Mouse (Mus musculus): ENCODE measurements around the gene Sgce. TPM values are rescaled to one million over a fixed set of nuclear protein-coding genes. Genes with fewer than 3 reads are reported as not detected.
"Not testable (repeated sequence)": the region's sequence is repeated elsewhere in the genome, so short reads cannot be mapped to it uniquely, and the experiment has no call there.

The Sgce gene
- 14.8 TPM for polyA plus RNA-seq (2012; fragmentation: generic; extraction: Trizol)
- long read RNA-seq, experiment 1, transcript Sgce-205 (11 exons, 1,696 nt) = major isoform, 19 of 29 reads
- long read RNA-seq, experiment 1, partial matches to known transcripts = 3 of 29 reads
- long read RNA-seq, experiment 1, other reads (novel, unspliced or antisense) = 2 of 29 reads
- long read RNA-seq, experiment 2, transcript Sgce-205 (11 exons, 1,696 nt) = major isoform, 22 of 26 reads
- long read RNA-seq, experiment 2, partial matches to known transcripts = 0 of 26 reads
- long read RNA-seq, experiment 2, other reads (novel, unspliced or antisense) = 3 of 26 reads

GRCm38 (mm10) chr6:4746696-4747439 is at the start of gene Sgce, which contains the start of gene Peg10:
Sgce (minus strand) TSS chr6:4747207.
Peg10 (plus strand) TSS chr6:4747306.
- H3K4me3 ChIP-seq (ENCODE audit: insufficient read depth, poor library complexity, severe bottlenecking) = peak within 1 kb of the TSS; percentile 28
- peak within 1 kb of the TSS; percentile 69 for H3ac ChIP-seq (ENCODE audit: control insufficient read depth, insufficient read length, low read depth)
- no peaks in the 10 kb centered on the region for H3K36me3 ChIP-seq (ENCODE audit: control insufficient read depth, insufficient read depth)
- no peaks in the 10 kb centered on the region for H3K27me3 ChIP-seq (ENCODE audit: control insufficient read depth, insufficient read depth, insufficient read length)
- no peaks in the 10 kb centered on the region for H3K79me3 ChIP-seq (ENCODE audit: low read depth)
- no peak for TF ChIP-seq USF1 (IDR thresholded peaks at IDR 0.05; ENCODE audit: low read depth)
- no peak for TF ChIP-seq MYOG (IDR thresholded peaks at IDR 0.05; ENCODE audit: control insufficient read depth, extremely low read depth, insufficient read length)
- no peak for TF ChIP-seq CEBPB (IDR thresholded peaks at IDR 0.05; ENCODE audit: low read depth)
- peak; percentile 69 for TF ChIP-seq CTCF (IDR thresholded peaks at IDR 0.05; ENCODE audit: control insufficient read depth, insufficient read depth, insufficient read length)
- no peak for TF ChIP-seq MAX (IDR thresholded peaks at IDR 0.05)
- no peaks in the 10 kb centered on the region for H3K79me2 ChIP-seq (ENCODE audit: control insufficient read depth, insufficient read depth)

- Histone ChIP-seq H3K4me3 (ENCODE audit: insufficient read depth, poor library complexity, severe bottlenecking) (no peak overlapping the region), H3K79me3 (ENCODE audit: low read depth) (no peaks in the 10 kb centered on the region), H3ac (ENCODE audit: control insufficient read depth, insufficient read length, low read depth) (no peak overlapping the region), H3K36me3 (ENCODE audit: control insufficient read depth, insufficient read depth) (no peaks in the 10 kb centered on the region), H3K27me3 (ENCODE audit: control insufficient read depth, insufficient read depth, insufficient read length) (no peaks in the 10 kb centered on the region), H3K79me2 (ENCODE audit: control insufficient read depth, insufficient read depth) (no peaks in the 10 kb centered on the region)
- TF ChIP-seq CTCF (IDR thresholded peaks at IDR 0.05; ENCODE audit: control insufficient read depth, insufficient read depth, insufficient read length) (no peak), MYOD1 (IDR thresholded peaks at IDR 0.05; ENCODE audit: control insufficient read depth, insufficient read length, low read depth) (no peak), MYOG (IDR thresholded peaks at IDR 0.05; ENCODE audit: control insufficient read depth, extremely low read depth, insufficient read length) (no peak), USF1 (IDR thresholded peaks at IDR 0.05; ENCODE audit: low read depth) (no peak), FOSL1 (IDR thresholded peaks at IDR 0.05; ENCODE audit: insufficient read depth, low read length, poor library complexity, severe bottlenecking) (no peak)
Observed at GRCm38 (mm10) chr6:4796281-4796680, 49.3 kb upstream of the Sgce start.

DNA sequence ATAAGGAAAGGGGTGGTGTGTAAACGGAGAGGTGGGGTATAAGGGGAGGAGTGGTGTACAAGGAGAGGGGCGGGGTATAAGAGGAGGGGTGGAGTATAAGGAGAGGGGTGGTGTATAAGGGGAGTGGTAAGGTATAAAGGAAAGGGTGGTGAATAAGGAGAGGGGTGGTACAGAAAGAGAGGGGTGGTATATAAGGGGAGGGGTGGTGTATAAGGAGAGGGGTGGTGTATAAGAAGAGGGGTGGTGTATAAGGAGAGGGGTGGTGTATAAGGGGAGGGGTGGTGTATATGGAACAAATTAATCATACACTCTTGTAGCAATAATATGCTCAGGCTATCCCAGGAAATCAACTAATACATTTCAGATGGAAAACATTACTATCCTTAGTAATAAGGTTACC is 15.2 kb upstream of the Sgce start:
- no peak for TF ChIP-seq MAX (IDR thresholded peaks at IDR 0.05)
- no peak for TF ChIP-seq USF1 (IDR thresholded peaks at IDR 0.05; ENCODE audit: low read depth)
- no peak for TF ChIP-seq MYOD1 (IDR thresholded peaks at IDR 0.05; ENCODE audit: control insufficient read depth, insufficient read length, low read depth)
- TF ChIP-seq FOSL1 (IDR thresholded peaks at IDR 0.05; ENCODE audit: insufficient read depth, low read length, poor library complexity, severe bottlenecking) = no peak
- no peak for TF ChIP-seq CTCF (IDR thresholded peaks at IDR 0.05; ENCODE audit: control insufficient read depth, insufficient read depth, insufficient read length)
- TF ChIP-seq MYOG (IDR thresholded peaks at IDR 0.05; ENCODE audit: control insufficient read depth, extremely low read depth, insufficient read length) = no peak
- no peak for TF ChIP-seq CEBPB (IDR thresholded peaks at IDR 0.05; ENCODE audit: low read depth)
- no peaks in the 10 kb centered on the region for H3K27me3 ChIP-seq (ENCODE audit: control insufficient read depth, insufficient read depth, insufficient read length)
- H3ac ChIP-seq (ENCODE audit: control insufficient read depth, insufficient read length, low read depth) = no peak overlapping the region
- no peak overlapping the region for H3K4me3 ChIP-seq (ENCODE audit: insufficient read depth, poor library complexity, severe bottlenecking)
- no peaks in the 10 kb centered on the region for H3K36me3 ChIP-seq (ENCODE audit: control insufficient read depth, insufficient read depth)
- no peaks in the 10 kb centered on the region for H3K79me2 ChIP-seq (ENCODE audit: control insufficient read depth, insufficient read depth)
- no peaks in the 10 kb centered on the region for H3K79me3 ChIP-seq (ENCODE audit: low read depth)

GRCm38 (mm10) chr6:4761415-4762142 is 14.6 kb upstream of the Sgce start:
- not testable (repeated sequence) for H3K79me3 ChIP-seq (ENCODE audit: low read depth); H3K27me3 ChIP-seq (ENCODE audit: control insufficient read depth, insufficient read depth, insufficient read length); H3ac ChIP-seq (ENCODE audit: control insufficient read depth, insufficient read length, low read depth); H3K36me3 ChIP-seq (ENCODE audit: control insufficient read depth, insufficient read depth); H3K4me3 ChIP-seq (ENCODE audit: insufficient read depth, poor library complexity, severe bottlenecking); H3K79me2 ChIP-seq (ENCODE audit: control insufficient read depth, insufficient read depth)

- Histone ChIP-seq H3K79me3 (ENCODE audit: low read depth) (no peaks in the 10 kb centered on the region), H3K36me3 (ENCODE audit: control insufficient read depth, insufficient read depth) (no peaks in the 10 kb centered on the region), H3K79me2 (ENCODE audit: control insufficient read depth, insufficient read depth) (no peaks in the 10 kb centered on the region), H3ac (ENCODE audit: control insufficient read depth, insufficient read length, low read depth) (no peak overlapping the region), H3K27me3 (ENCODE audit: control insufficient read depth, insufficient read depth, insufficient read length) (no peaks in the 10 kb centered on the region), H3K4me3 (ENCODE audit: insufficient read depth, poor library complexity, severe bottlenecking) (no peak overlapping the region)
- no peak for TF ChIP-seq MAX (IDR thresholded peaks at IDR 0.05)
Observed at GRCm38 (mm10) chr6:4754886-4755285, 7.9 kb upstream of the Sgce start.

- Histone ChIP-seq H3ac (ENCODE audit: control insufficient read depth, insufficient read length, low read depth) (no peak overlapping the region), H3K36me3 (ENCODE audit: control insufficient read depth, insufficient read depth) (no peaks in the 10 kb centered on the region), H3K27me3 (ENCODE audit: control insufficient read depth, insufficient read depth, insufficient read length) (no peaks in the 10 kb centered on the region), H3K79me3 (ENCODE audit: low read depth) (no peaks in the 10 kb centered on the region), H3K79me2 (ENCODE audit: control insufficient read depth, insufficient read depth) (no peaks in the 10 kb centered on the region), H3K4me3 (ENCODE audit: insufficient read depth, poor library complexity, severe bottlenecking) (no peak overlapping the region)
- no peak for TF ChIP-seq MYOD1 (IDR thresholded peaks at IDR 0.05; ENCODE audit: control insufficient read depth, insufficient read length, low read depth)
Observed at GRCm38 (mm10) chr6:4754286-4754685, 7.3 kb upstream of the Sgce start.
